Mouse (Mus musculus) C2C12 (cell line): ENCODE data around the gene Plch1.

Experiments
- CEBPB ChIP-seq: IDR thresholded peaks from one replicate; pipeline ENCODE4 v1.6.1; 2011; ENCODE audit warnings: low read depth, mild to moderate bottlenecking, control low read depth, moderate library complexity
- CTCF ChIP-seq: IDR thresholded peaks from one replicate; pipeline ENCODE4 v1.5.1; 2011; ENCODE audit not compliant: control insufficient read depth, insufficient read depth, insufficient read length
- MAX ChIP-seq: IDR thresholded peaks from one replicate; pipeline ENCODE4 v1.6.1; 2011; ENCODE audit warnings: mild to moderate bottlenecking, control low read depth
- MYOD1 ChIP-seq: IDR thresholded peaks from one replicate; pipeline ENCODE4 v1.6.1; 2011; ENCODE audit warnings: low read depth; ENCODE audit not compliant: control insufficient read depth, insufficient read length
- MYOG ChIP-seq: IDR thresholded peaks from one replicate; pipeline ENCODE4 v1.6.1; 2011; ENCODE audit not compliant: control insufficient read depth, insufficient read length; ENCODE audit errors: extremely low read depth
- USF1 ChIP-seq: IDR thresholded peaks from one replicate; pipeline ENCODE4 v1.6.1; 2011; ENCODE audit warnings: low read depth, mild to moderate bottlenecking, control low read depth, moderate library complexity

DNA sequence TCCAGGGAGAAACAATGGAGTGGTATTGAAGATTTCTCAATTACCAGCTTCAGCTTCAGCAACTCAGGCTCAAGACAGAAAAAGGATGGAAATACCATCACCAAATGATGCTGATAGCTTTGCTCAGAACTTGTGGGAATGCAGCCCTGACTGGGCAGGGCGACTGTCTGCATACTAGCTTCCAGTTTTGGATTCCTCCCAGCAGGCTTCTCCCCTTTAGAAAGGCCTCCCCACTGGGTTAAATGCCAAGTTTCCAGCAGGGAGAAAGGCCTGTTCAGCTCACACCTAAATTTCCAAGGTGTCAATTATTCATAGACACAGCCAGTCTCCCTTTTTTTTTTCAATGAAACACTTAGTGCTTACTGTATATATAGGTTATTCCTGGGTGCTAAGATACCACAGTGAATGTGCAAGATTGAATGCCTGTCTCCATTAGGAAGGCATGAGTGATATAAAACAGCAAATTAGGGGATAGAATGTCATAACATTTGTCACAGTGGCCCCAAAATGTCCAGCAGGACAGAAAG, 75.3 kb downstream of the Plch1 start:
- TF ChIP-seq CTCF (no peak), MAX (no peak), MYOG (no peak), USF1 (no peak), CEBPB (no peak), MYOD1 (no peak)
